Mouse (Mus musculus) bone marrow, adult 2 months (tissue): ENCODE measurements around the gene Fam53a.

Source experiments
- CTCF ChIP-seq: fragments of 200-500 bp; IDR thresholded peaks from 2 replicates; pipeline ENCODE4 v1.5.1; 2011; ENCODE audit warnings: low read length, control low read depth; ENCODE audit not compliant: control insufficient read depth, insufficient read depth
- POLR2A ChIP-seq: fragments of 200-500 bp; IDR thresholded peaks from 2 replicates; pipeline ENCODE4 v1.6.1; 2011; ENCODE audit warnings: low read depth, mild to moderate bottlenecking, control low read depth, low read length, borderline replicate concordance; ENCODE audit not compliant: control insufficient read depth

GRCm38 (mm10) chr5:33652783-33653173 lies 23.3 kb upstream of the Fam53a start:
- TF ChIP-seq CTCF (no peak), POLR2A (no peak)
